Mouse (Mus musculus): Measurements from ENCODE around the gene Lyst. TPM values are rescaled to one million over a fixed set of nuclear protein-coding genes. Genes with fewer than 3 reads are reported as not detected.
A peak's percentile ranks its signal among the peaks of the same experiment; 100 is the strongest.

Gene Lyst
- polyA plus RNA-seq, 1 experiment: 46.5 TPM

- H3K27ac ChIP-seq (ENCODE audit: insufficient read depth, low read depth, low read length): no peak overlapping the region
- peaks cover 56% of the 10 kb centered on the region for H3K4me1 ChIP-seq (ENCODE audit: control insufficient read depth, insufficient read depth, low read length)
- TF ChIP-seq POLR2A (IDR thresholded peaks at IDR 0.05; ENCODE audit: borderline replicate concordance, low read depth, low read length): no peak
- TF ChIP-seq CTCF (IDR thresholded peaks at IDR 0.05; ENCODE audit: low read depth, low read length): no peak
- no peak overlapping the region for H3K4me3 ChIP-seq (ENCODE audit: insufficient read depth, low read length)
Observed at GRCm38 (mm10) chr13:13572941-13573340, 17.3 kb upstream of the Lyst start.

DNA sequence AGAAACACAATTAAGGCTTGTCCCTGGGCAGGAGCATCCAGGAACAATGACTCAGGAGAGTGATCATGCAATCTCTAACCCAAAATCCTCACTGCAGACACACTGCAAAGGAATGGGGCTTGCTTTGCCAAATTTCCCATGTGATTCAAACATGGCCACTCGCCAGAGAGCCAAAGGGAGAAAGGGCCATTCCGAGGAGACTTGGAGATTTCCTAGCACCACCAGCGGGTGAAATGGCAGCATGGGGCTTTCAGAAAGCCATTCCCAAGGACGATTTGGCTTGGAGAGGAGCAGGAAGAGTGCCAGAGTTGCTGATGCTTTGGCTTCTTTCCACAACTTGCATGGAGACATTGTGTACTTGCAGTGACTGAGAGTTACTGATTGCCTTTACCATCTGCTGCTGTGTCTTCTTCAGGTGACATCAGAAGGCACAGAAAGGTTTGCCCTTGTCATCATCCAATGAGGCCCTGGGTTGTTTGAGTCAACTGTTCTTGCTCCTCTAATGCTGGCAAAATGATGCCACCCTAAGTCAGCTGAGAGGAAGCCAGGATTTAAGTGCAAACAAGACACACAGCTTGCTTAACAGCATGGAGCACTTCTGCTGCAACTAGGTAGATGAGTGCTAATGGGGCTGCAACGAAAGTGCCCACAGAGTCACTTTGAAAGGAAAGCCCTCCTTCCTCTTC, 16.5 kb upstream of the Lyst start:
- Histone ChIP-seq H3K4me1 (ENCODE audit: control insufficient read depth, insufficient read depth, low read length) (peaks cover 53% of the 10 kb centered on the region), H3K4me3 (ENCODE audit: insufficient read depth, low read length) (no peak overlapping the region), H3K27ac (ENCODE audit: insufficient read depth, low read depth, low read length) (no peak overlapping the region)
- TF ChIP-seq CTCF (IDR thresholded peaks at IDR 0.05; ENCODE audit: low read depth, low read length): no peak
- no peak for TF ChIP-seq POLR2A (IDR thresholded peaks at IDR 0.05; ENCODE audit: borderline replicate concordance, low read depth, low read length)

GRCm38 (mm10) chr13:13574258-13574870, 15.8 kb upstream of the Lyst start:
- H3K4me3 ChIP-seq (ENCODE audit: insufficient read depth, low read length): no peak overlapping the region
- no peak for TF ChIP-seq CTCF (IDR thresholded peaks at IDR 0.05; ENCODE audit: low read depth, low read length)
- no peak for TF ChIP-seq POLR2A (IDR thresholded peaks at IDR 0.05; ENCODE audit: borderline replicate concordance, low read depth, low read length)
- H3K4me1 ChIP-seq (ENCODE audit: control insufficient read depth, insufficient read depth, low read length): peaks cover 46% of the 10 kb centered on the region
- no peak overlapping the region for H3K27ac ChIP-seq (ENCODE audit: insufficient read depth, low read depth, low read length)

- no peak for TF ChIP-seq POLR2A (IDR thresholded peaks at IDR 0.05; ENCODE audit: borderline replicate concordance, low read depth, low read length)
- no peak for TF ChIP-seq CTCF (IDR thresholded peaks at IDR 0.05; ENCODE audit: low read depth, low read length)
- Histone ChIP-seq H3K4me3 (ENCODE audit: insufficient read depth, low read length) (no peak overlapping the region), H3K4me1 (ENCODE audit: control insufficient read depth, insufficient read depth, low read length) (peaks cover 40% of the 10 kb centered on the region), H3K27ac (ENCODE audit: insufficient read depth, low read depth, low read length) (no peak overlapping the region)
Observed at GRCm38 (mm10) chr13:13575106-13575505, 15.1 kb upstream of the Lyst start.

GRCm38 (mm10) chr13:13576469-13577205, 13.6 kb upstream of the Lyst start:
- peak overlapping the region; percentile 25; the same call in 1 of the 2 replicates for H3K4me3 ChIP-seq (ENCODE audit: insufficient read depth, low read length)
- peaks cover 42% of the 10 kb centered on the region for H3K4me1 ChIP-seq (ENCODE audit: control insufficient read depth, insufficient read depth, low read length)
- no peak for TF ChIP-seq POLR2A (IDR thresholded peaks at IDR 0.05; ENCODE audit: borderline replicate concordance, low read depth, low read length)
- no peak for TF ChIP-seq CTCF (IDR thresholded peaks at IDR 0.05; ENCODE audit: low read depth, low read length)
- peak overlapping the region; percentile 84 for H3K27ac ChIP-seq (ENCODE audit: insufficient read depth, low read depth, low read length)

DNA sequence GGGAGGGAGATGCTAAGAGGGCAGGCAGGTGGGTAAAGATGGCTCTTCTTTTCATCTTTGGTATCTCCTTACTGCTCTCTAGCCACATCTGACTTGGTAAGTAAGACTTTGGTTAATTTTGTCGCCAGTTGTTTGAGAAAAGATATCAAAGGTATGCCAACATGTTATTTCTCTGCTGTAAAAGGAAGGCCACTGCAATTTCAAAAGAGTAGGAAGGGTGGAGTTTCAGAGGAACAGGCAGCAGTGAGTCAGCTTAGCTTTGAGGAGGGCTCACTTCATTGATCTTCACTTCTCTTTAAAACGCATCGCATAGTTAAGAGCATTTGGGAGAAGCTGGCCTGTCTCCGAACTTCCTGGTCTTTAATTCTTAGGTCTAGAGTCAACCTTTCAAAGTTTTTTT, 8.2 kb upstream of the Lyst start:
- H3K4me3 ChIP-seq (ENCODE audit: insufficient read depth, low read length): no peak overlapping the region
- TF ChIP-seq CTCF (IDR thresholded peaks at IDR 0.05; ENCODE audit: low read depth, low read length) (no peak), POLR2A (IDR thresholded peaks at IDR 0.05; ENCODE audit: borderline replicate concordance, low read depth, low read length) (no peak)
- peaks cover 28% of the 10 kb centered on the region for H3K4me1 ChIP-seq (ENCODE audit: control insufficient read depth, insufficient read depth, low read length)
- peak overlapping the region; percentile 51 for H3K27ac ChIP-seq (ENCODE audit: insufficient read depth, low read depth, low read length)

GRCm38 (mm10) chr13:13583473-13583872, 6.7 kb upstream of the Lyst start:
- no peak for TF ChIP-seq POLR2A (IDR thresholded peaks at IDR 0.05; ENCODE audit: borderline replicate concordance, low read depth, low read length)
- no peak for TF ChIP-seq CTCF (IDR thresholded peaks at IDR 0.05; ENCODE audit: low read depth, low read length)
- Histone ChIP-seq H3K4me1 (ENCODE audit: control insufficient read depth, insufficient read depth, low read length) (peaks cover 28% of the 10 kb centered on the region), H3K4me3 (ENCODE audit: insufficient read depth, low read length) (no peak overlapping the region), H3K27ac (ENCODE audit: insufficient read depth, low read depth, low read length) (no peak overlapping the region)

GRCm38 (mm10) chr13:13587653-13588184, 2.5 kb upstream of the Lyst start:
- no peak overlapping the region for H3K27ac ChIP-seq (ENCODE audit: insufficient read depth, low read depth, low read length)
- no peak overlapping the region for H3K4me3 ChIP-seq (ENCODE audit: insufficient read depth, low read length)
- TF ChIP-seq POLR2A (IDR thresholded peaks at IDR 0.05; ENCODE audit: borderline replicate concordance, low read depth, low read length): no peak
- TF ChIP-seq CTCF (IDR thresholded peaks at IDR 0.05; ENCODE audit: low read depth, low read length): no peak
- H3K4me1 ChIP-seq (ENCODE audit: control insufficient read depth, insufficient read depth, low read length): peaks cover 26% of the 10 kb centered on the region

- Histone ChIP-seq H3K4me3 (ENCODE audit: insufficient read depth, low read length) (no peak overlapping the region), H3K27ac (ENCODE audit: insufficient read depth, low read depth, low read length) (no peak overlapping the region), H3K4me1 (ENCODE audit: control insufficient read depth, insufficient read depth, low read length) (peaks cover 25% of the 10 kb centered on the region)
- TF ChIP-seq CTCF (IDR thresholded peaks at IDR 0.05; ENCODE audit: low read depth, low read length) (no peak), POLR2A (IDR thresholded peaks at IDR 0.05; ENCODE audit: borderline replicate concordance, low read depth, low read length) (no peak)
Observed at GRCm38 (mm10) chr13:13588518-13588917, 1.7 kb upstream of the Lyst start.
